Mouse (Mus musculus): ENCODE results near the gene Klhdc1. TPM values are rescaled to one million over a fixed set of nuclear protein-coding genes. Genes with fewer than 3 reads are reported as not detected.

Gene Klhdc1
- polyA plus RNA-seq (2015; fragmentation: Nextera tagmentation; extraction: Ambion mirVana) = 20.2 and 20.4 TPM in 2 replicates

GRCm38 (mm10) chr12:69240876-69241275 lies at the start of gene Klhdc1:
Gene Klhdc1 (plus strand): TSS chr12:69241176.
- Histone ChIP-seq H3K9me3 (ENCODE audit: control insufficient read depth, low read length) (no peaks in the 10 kb centered on the region), H3K4me2 (replicated peaks; ENCODE audit: low read depth) (peak within 1 kb of the TSS; percentile 88)

GRCm38 (mm10) chr12:69191396-69191795 lies 49.6 kb upstream of the Klhdc1 start:
- WGBS = 93% methylated on average over 5 of the region's 5 CpGs
- H3K4me3 ChIP-seq (ENCODE audit: low read depth, low read length) = no peak overlapping the region
- H3K4me2 ChIP-seq (replicated peaks; ENCODE audit: low read depth) = no peak overlapping the region
- ATAC-seq (ENCODE audit: low FRiP score, low TSS enrichment) = no peak
- no peak for DNase-seq (ENCODE audit: low spot score)
- H3K36me3 ChIP-seq (ENCODE audit: control insufficient read depth, insufficient read depth, low read length) = 0 out of 2 replicates have a peak, but pooled peaks cover 2% of the 10 kb centered on the region
- H3K27ac ChIP-seq (replicated peaks) = no peak overlapping the region
- TF ChIP-seq CTCF (IDR thresholded peaks at IDR 0.05; ENCODE audit: low read depth) = no peak
- TF ChIP-seq EP300 (optimal IDR thresholded peaks at IDR 0.05) = no peak
- no peaks in the 10 kb centered on the region for H3K9me3 ChIP-seq (ENCODE audit: control insufficient read depth, low read length)
- H3K27me3 ChIP-seq (ENCODE audit: control insufficient read depth, insufficient read depth, low read length) = no peaks in the 10 kb centered on the region
- no peaks in the 10 kb centered on the region for H3K4me1 ChIP-seq (replicated peaks; ENCODE audit: control insufficient read depth, insufficient read depth)
- no peak overlapping the region for H3K9ac ChIP-seq (ENCODE audit: low read length)

More at GRCm38 (mm10) chr12:69240876-69241275, at the start of gene Klhdc1:
- Histone ChIP-seq H3K9ac (ENCODE audit: low read length) (peak within 1 kb of the TSS; percentile 87), H3K4me3 (ENCODE audit: low read depth, low read length) (peak within 1 kb of the TSS; percentile 79), H3K27ac (replicated peaks) (peak within 1 kb of the TSS; percentile 84), H3K4me1 (replicated peaks; ENCODE audit: control insufficient read depth, insufficient read depth) (no peaks in the 10 kb centered on the region), H3K27me3 (ENCODE audit: control insufficient read depth, insufficient read depth, low read length) (no peaks in the 10 kb centered on the region), H3K36me3 (ENCODE audit: control insufficient read depth, insufficient read depth, low read length) (no peaks in the 10 kb centered on the region)
- 72% methylated on average over 6 of the region's 6 CpGs for WGBS
- TF ChIP-seq CTCF (IDR thresholded peaks at IDR 0.05; ENCODE audit: low read depth) (no peak), EP300 (optimal IDR thresholded peaks at IDR 0.05) (no peak)
- no peak for DNase-seq (ENCODE audit: low spot score)
- ATAC-seq (ENCODE audit: low FRiP score, low TSS enrichment) = no peak

- H3K4me1 ChIP-seq (replicated peaks; ENCODE audit: control insufficient read depth, insufficient read depth) = no peaks in the 10 kb centered on the region
- no peak overlapping the region for H3K9ac ChIP-seq (ENCODE audit: low read length)
- DNase-seq (ENCODE audit: low spot score) (no peak), ATAC-seq (ENCODE audit: low FRiP score, low TSS enrichment) (no peak)
- H3K9me3 ChIP-seq (ENCODE audit: control insufficient read depth, low read length) = no peaks in the 10 kb centered on the region
- H3K27ac ChIP-seq (replicated peaks) = no peak overlapping the region
- no peaks in the 10 kb centered on the region for H3K27me3 ChIP-seq (ENCODE audit: control insufficient read depth, insufficient read depth, low read length)
- H3K4me3 ChIP-seq (ENCODE audit: low read depth, low read length) = no peak overlapping the region
- 86% methylated on average over 2 of the region's 2 CpGs for WGBS
- TF ChIP-seq EP300 (optimal IDR thresholded peaks at IDR 0.05) (no peak), CTCF (IDR thresholded peaks at IDR 0.05; ENCODE audit: low read depth) (no peak)
- 0 out of 2 replicates have a peak, but pooled peaks cover 2% of the 10 kb centered on the region for H3K36me3 ChIP-seq (ENCODE audit: control insufficient read depth, insufficient read depth, low read length)
- no peak overlapping the region for H3K4me2 ChIP-seq (replicated peaks; ENCODE audit: low read depth)
These were observed 48.3 kb upstream of the Klhdc1 start for GRCm38 (mm10) chr12:69192637-69193036.

- under 1% methylated on average over 75 of the region's 75 CpGs for WGBS
- Histone ChIP-seq H3K9me3 (ENCODE audit: control insufficient read depth, low read length) (no peaks in the 10 kb centered on the region), H3K4me1 (replicated peaks; ENCODE audit: control insufficient read depth, insufficient read depth) (0 out of 2 replicates have a peak, but pooled peaks cover 2% of the 10 kb centered on the region), H3K9ac (ENCODE audit: low read length) (peak within 1 kb of the TSS; percentile 79), H3K36me3 (ENCODE audit: control insufficient read depth, insufficient read depth, low read length) (0 out of 2 replicates have a peak, but pooled peaks cover 3% of the 10 kb centered on the region), H3K27ac (replicated peaks) (peak within 1 kb of the TSS; percentile 92), H3K4me3 (ENCODE audit: low read depth, low read length) (peak within 1 kb of the TSS; percentile 92), H3K4me2 (replicated peaks; ENCODE audit: low read depth) (peak within 1 kb of the TSS; percentile 89), H3K27me3 (ENCODE audit: control insufficient read depth, insufficient read depth, low read length) (no peaks in the 10 kb centered on the region)
- ATAC-seq (ENCODE audit: low FRiP score, low TSS enrichment) (peak; percentile 68), DNase-seq (ENCODE audit: low spot score) (peak; percentile 74)
- no peak for TF ChIP-seq EP300 (optimal IDR thresholded peaks at IDR 0.05)
- TF ChIP-seq CTCF (IDR thresholded peaks at IDR 0.05; ENCODE audit: low read depth) = 0 out of 2 replicates have a peak, but pooled peaks have one; percentile 0
These were observed 44.3 kb upstream of the Klhdc1 start, which contains the start of gene Gm49383 for GRCm38 (mm10) chr12:69196444-69197377. Gene Gm49383 (minus strand): TSS chr12:69197104.

- Histone ChIP-seq H3K27ac (replicated peaks) (peak overlapping the region; percentile 92), H3K9me3 (ENCODE audit: control insufficient read depth, low read length) (no peaks in the 10 kb centered on the region), H3K9ac (ENCODE audit: low read length) (peak overlapping the region; percentile 79), H3K27me3 (ENCODE audit: control insufficient read depth, insufficient read depth, low read length) (no peaks in the 10 kb centered on the region), H3K4me1 (replicated peaks; ENCODE audit: control insufficient read depth, insufficient read depth) (0 out of 2 replicates have a peak, but pooled peaks cover 2% of the 10 kb centered on the region), H3K36me3 (ENCODE audit: control insufficient read depth, insufficient read depth, low read length) (0 out of 2 replicates have a peak, but pooled peaks cover 3% of the 10 kb centered on the region), H3K4me3 (ENCODE audit: low read depth, low read length) (peak overlapping the region; percentile 92), H3K4me2 (replicated peaks; ENCODE audit: low read depth) (peak overlapping the region; percentile 89)
- ATAC-seq (ENCODE audit: low FRiP score, low TSS enrichment) = peak; percentile 86
- DNase-seq (ENCODE audit: low spot score) = peak; percentile 76
- under 1% methylated on average over 85 of the region's 94 CpGs for WGBS
- TF ChIP-seq CTCF (IDR thresholded peaks at IDR 0.05; ENCODE audit: low read depth) (no peak), EP300 (optimal IDR thresholded peaks at IDR 0.05) (no peak)
These were observed 43.4 kb upstream of the Klhdc1 start for GRCm38 (mm10) chr12:69197378-69198163.

All from stomach, postnatal 0 days (tissue).